Mouse (Mus musculus): Measurements from ENCODE around the gene Ewsr1.
A peak's percentile ranks its signal among the peaks of the same experiment; 100 is the strongest.
"Not testable (repeated sequence)": the region's sequence is repeated elsewhere in the genome, so short reads cannot be mapped to it uniquely, and the experiment has no call there.

Ewsr1 gene

GRCm38 (mm10) chr11:5098035-5098735 is 881 bp downstream of the Ewsr1 start:
- DNase-seq (ENCODE audit: low read depth in 2 of 2, low spot score in 2 of 2): peak; percentile 7

- DNase-seq (ENCODE audit: low read depth in 2 of 2, low spot score in 2 of 2): no peak
Measured at GRCm38 (mm10) chr11:5096480-5097020, 2.5 kb downstream of the Ewsr1 start.

- no peak for DNase-seq (ENCODE audit: low read depth in 2 of 2, low spot score in 2 of 2)
Measured at GRCm38 (mm10) chr11:5095877-5096276, 3.2 kb downstream of the Ewsr1 start.

- DNase-seq (ENCODE audit: low read depth in 2 of 2, low spot score in 2 of 2): no peak
Measured at GRCm38 (mm10) chr11:5091706-5092105, 7.4 kb downstream of the Ewsr1 start.

GRCm38 (mm10) chr11:5089147-5089546 is 9.9 kb downstream of the Ewsr1 start:
- DNase-seq (ENCODE audit: low read depth in 2 of 2, low spot score in 2 of 2): no peak

- not testable (repeated sequence) for DNase-seq (ENCODE audit: low read depth in 2 of 2, low spot score in 2 of 2)
Measured at GRCm38 (mm10) chr11:5076843-5077242, 22.2 kb downstream of the Ewsr1 start.

- no peak for DNase-seq (ENCODE audit: low read depth in 2 of 2, low spot score in 2 of 2)
Measured at GRCm38 (mm10) chr11:5075760-5076159, 23.3 kb downstream of the Ewsr1 start.

GRCm38 (mm10) chr11:5074882-5075281 is 24.2 kb downstream of the Ewsr1 start:
- DNase-seq (ENCODE audit: low read depth in 2 of 2, low spot score in 2 of 2): no peak

GRCm38 (mm10) chr11:5068126-5068971 is 30.7 kb downstream of the Ewsr1 start:
- DNase-seq (ENCODE audit: low read depth in 2 of 2, low spot score in 2 of 2): no peak

- DNase-seq (ENCODE audit: low read depth in 2 of 2, low spot score in 2 of 2): no peak
Measured at GRCm38 (mm10) chr11:5067063-5067462, 32.0 kb downstream of the Ewsr1 start.

- no peak for DNase-seq (ENCODE audit: low read depth in 2 of 2, low spot score in 2 of 2)
Measured at GRCm38 (mm10) chr11:5065056-5065821, 33.8 kb downstream of the Ewsr1 start, which contains the start of gene Gas2l1. TSS of gene Gas2l1 (minus strand) at chr11:5065327.

GRCm38 (mm10) chr11:5064282-5065055 is 34.6 kb downstream of the Ewsr1 start:
- DNase-seq (ENCODE audit: low read depth in 2 of 2, low spot score in 2 of 2): no peak

GRCm38 (mm10) chr11:5063561-5064281 is 35.3 kb downstream of the Ewsr1 start:
- DNase-seq (ENCODE audit: low read depth in 2 of 2, low spot score in 2 of 2): no peak

- DNase-seq (ENCODE audit: low read depth in 2 of 2, low spot score in 2 of 2): no peak
Measured at GRCm38 (mm10) chr11:5062860-5063505, 36.1 kb downstream of the Ewsr1 start.

GRCm38 (mm10) chr11:5062326-5062725 is 36.7 kb downstream of the Ewsr1 start:
- no peak for DNase-seq (ENCODE audit: low read depth in 2 of 2, low spot score in 2 of 2)

GRCm38 (mm10) chr11:5061413-5062139 is 37.5 kb downstream of the Ewsr1 start:
- peak in 1 of 2 experiments; percentile 34 for DNase-seq (ENCODE audit: low read depth in 2 of 2, low spot score in 2 of 2)

- no peak for DNase-seq (ENCODE audit: low read depth in 2 of 2, low spot score in 2 of 2)
Measured at GRCm38 (mm10) chr11:5060756-5061412, 38.2 kb downstream of the Ewsr1 start.

GRCm38 (mm10) chr11:5059704-5060156 is 39.3 kb downstream of the Ewsr1 start:
- peak in 1 of 2 experiments; percentile 46 for DNase-seq (ENCODE audit: low read depth in 2 of 2, low spot score in 2 of 2)
